Mouse (Mus musculus) ES-E14 (cell line): ENCODE results near the gene Rbl1. TPM values are rescaled to one million over a fixed set of nuclear protein-coding genes. Genes with fewer than 3 reads are reported as not detected.

Experiments used
- DNase-seq: peaks from one replicate; pipeline ENCODE4 v3.0.0-alpha.2; 2013; ENCODE audit warnings: low read depth, low spot score
- H3K27ac ChIP-seq: 2 replicates; pipeline ENCODE4 v1.5.1; 2012; ENCODE audit warnings: low read depth, mild to moderate bottlenecking, low read length, moderate library complexity, mixed read lengths; ENCODE audit not compliant: poor library complexity, insufficient read depth, severe bottlenecking
- H3K36me3 ChIP-seq: 2 replicates; pipeline ENCODE4 v1.6.1; 2012; ENCODE audit warnings: mild to moderate bottlenecking, low read length, moderate library complexity, mixed read lengths; ENCODE audit not compliant: control insufficient read depth, poor library complexity, insufficient read depth, severe bottlenecking
- H3K4me1 ChIP-seq, 2 experiments: fragments of 150-350 bp in 1 of 2; sonication (generic) in 1 of 2; 2 replicates each; pipeline ENCODE4 v1.6.1; 2012; ENCODE audit warnings: low read length in 2 of 2, mild to moderate bottlenecking in 1 of 2, mixed read lengths in 1 of 2; ENCODE audit not compliant: control insufficient read depth in 2 of 2, insufficient read depth in 2 of 2, poor library complexity in 1 of 2
- H3K4me3 ChIP-seq, 2 experiments: fragments of 150-350 bp in 1 of 2; sonication (generic) in 1 of 2; 2 replicates each; pipeline ENCODE4 v1.5.1; 2012; ENCODE audit warnings: low read length in 2 of 2, low read depth in 1 of 2, mild to moderate bottlenecking in 1 of 2, mixed read lengths in 1 of 2; ENCODE audit not compliant: insufficient read depth in 1 of 2, poor library complexity in 1 of 2, severe bottlenecking in 1 of 2
- H3K9ac ChIP-seq: 2 replicates; pipeline ENCODE4 v1.6.1; 2012; ENCODE audit warnings: low read depth, mild to moderate bottlenecking, low read length, mixed read lengths; ENCODE audit not compliant: poor library complexity, insufficient read depth, severe bottlenecking
- H3K9me3 ChIP-seq: fragments of 150-350 bp; sonication (generic); 2 replicates; pipeline ENCODE4 v1.6.1; 2012; ENCODE audit warnings: low read depth, mild to moderate bottlenecking, low read length; ENCODE audit not compliant: control insufficient read depth, insufficient read depth
- CHD2 ChIP-seq: IDR thresholded peaks from 2 replicates; pipeline ENCODE4 v1.6.1; 2014; ENCODE audit warnings: mild to moderate bottlenecking, low read depth, low read length, inconsistent platforms
- HCFC1 ChIP-seq: IDR thresholded peaks from 2 replicates; pipeline ENCODE4 v1.6.1; 2012; ENCODE audit warnings: low read length, inconsistent platforms, borderline replicate concordance; ENCODE audit not compliant: insufficient read depth
- MAFK ChIP-seq: IDR thresholded peaks from 2 replicates; pipeline ENCODE4 v1.6.1; 2014; ENCODE audit warnings: mild to moderate bottlenecking, low read depth, low read length, inconsistent platforms; ENCODE audit not compliant: insufficient read depth
- ZC3H11A ChIP-seq: IDR thresholded peaks from 2 replicates; pipeline ENCODE4 v1.6.1; 2012; ENCODE audit warnings: low read depth, mild to moderate bottlenecking, inconsistent platforms, low read length, borderline replicate concordance
- ZNF384 ChIP-seq: IDR thresholded peaks from 2 replicates; pipeline ENCODE4 v1.6.1; 2012; ENCODE audit warnings: low read depth, low read length, inconsistent platforms
- in situ Hi-C, 2 experiments: fragments of 600-800 bp; cut with MboI; formaldehyde crosslinking; loops; one replicate each; pipeline ENCODE4 v1.15.1; 2025; ENCODE audit warnings: low sequenced_read_pairs in 2 of 2, inconsistent platforms in 1 of 2; ENCODE audit not compliant: unreplicated experiment in 2 of 2
- total RNA-seq: library from RNA; depleted of rRNA; stranded (reverse); fragments of 300-350 nt; gene quantifications from 2 replicates; pipeline ENCODE4 v1.2.3, GENCODE M21; 2012

Gene Rbl1
- total RNA-seq, 1 experiment: 10.5 TPM

DNA sequence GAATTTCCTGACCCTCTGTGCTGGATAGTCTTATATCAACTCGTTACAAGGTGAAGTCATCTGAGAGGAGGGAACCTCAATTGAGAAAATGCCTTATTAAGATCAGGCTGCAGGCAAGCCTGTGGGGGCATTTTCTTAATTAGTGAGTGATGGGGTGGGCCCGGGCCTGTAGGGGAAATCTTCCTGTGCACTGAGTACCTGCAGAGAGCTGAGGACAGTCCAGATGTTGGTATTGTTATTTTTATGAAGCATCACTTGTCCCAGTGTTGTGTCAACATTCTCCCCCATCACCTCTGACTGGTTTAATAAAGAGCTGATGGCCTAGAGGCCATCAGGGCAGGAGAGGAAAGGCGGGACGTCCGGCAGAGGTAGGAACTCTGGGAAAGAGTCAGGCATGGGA lies 60.2 kb downstream of the Rbl1 start:
- no peaks in the 10 kb centered on the region for H3K9me3 ChIP-seq
- no peak for DNase-seq
- TF ChIP-seq ZNF384 (no peak), HCFC1 (no peak), MAFK (no peak), ZC3H11A (no peak), CHD2 (no peak)
- no peak overlapping the region for H3K27ac ChIP-seq
- H3K4me3 ChIP-seq: no peak overlapping the region
- peaks cover 3% of the 10 kb centered on the region; the same call in 1 of the 2 replicates for H3K36me3 ChIP-seq
- peaks cover 0 to 3% of the 10 kb centered on the region in 2 experiments; a peak in 1 of 4 replicates for H3K4me1 ChIP-seq
- in situ Hi-C loops: no loop called here
- H3K9ac ChIP-seq: no peak overlapping the region

DNA sequence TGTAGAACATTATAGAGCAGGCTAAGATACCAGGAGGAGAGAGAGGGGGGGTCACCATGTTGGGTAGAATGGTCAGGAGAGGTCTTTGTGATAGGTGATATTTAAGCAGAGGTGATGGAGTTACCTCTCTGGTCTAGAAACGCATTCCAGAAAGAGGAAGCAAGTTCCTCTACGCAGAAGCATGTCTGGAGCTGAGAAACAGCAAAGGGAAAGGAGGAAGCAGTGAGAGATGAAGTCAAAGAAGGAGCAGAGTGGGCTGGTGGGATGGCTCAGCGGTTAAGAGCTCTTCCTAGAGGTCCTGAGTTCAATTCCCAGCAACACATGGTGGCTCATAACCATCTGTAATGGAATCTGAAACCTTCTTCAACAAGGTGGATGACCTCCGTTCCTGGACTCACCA lies 62.4 kb downstream of the Rbl1 start:
- Histone ChIP-seq H3K27ac (no peak overlapping the region), H3K4me1 (no peaks in the 10 kb centered on the region; a peak in 1 of 4 replicates), H3K4me3 (no peak overlapping the region), H3K36me3 (peaks cover 2% of the 10 kb centered on the region; the same call in 1 of the 2 replicates), H3K9me3 (no peaks in the 10 kb centered on the region), H3K9ac (no peak overlapping the region)
- in situ Hi-C loops: no loop called here
- TF ChIP-seq MAFK: no peak
- no peak for TF ChIP-seq CHD2
- TF ChIP-seq ZC3H11A: no peak
- TF ChIP-seq ZNF384: no peak
- no peak for TF ChIP-seq HCFC1
- DNase-seq: no peak

DNA sequence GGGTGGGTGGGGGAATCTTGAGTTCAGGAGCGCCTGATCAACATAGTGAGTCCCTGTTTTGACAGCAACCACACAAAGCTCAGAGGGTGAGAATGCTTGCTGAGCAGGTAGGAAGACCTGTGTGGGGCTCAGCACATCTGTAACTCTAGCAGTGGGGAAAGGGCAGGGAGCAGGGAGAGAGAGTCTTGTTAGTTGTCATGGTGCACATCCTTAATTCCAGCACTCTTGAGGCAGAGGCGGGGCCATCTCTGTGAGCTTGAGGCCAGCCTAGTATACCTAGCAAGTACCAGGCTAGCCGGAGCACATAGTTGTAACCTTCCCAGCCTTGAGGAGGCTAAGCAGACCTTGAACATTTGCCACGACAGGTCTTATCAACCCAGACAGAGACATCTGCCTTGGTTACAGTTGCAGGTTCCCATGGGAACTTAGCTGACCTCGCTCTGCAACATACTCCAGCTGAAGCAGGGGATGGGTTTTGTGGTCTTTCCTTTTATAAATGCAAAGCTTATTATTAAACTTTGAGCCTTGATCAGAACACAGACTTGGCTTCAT lies 65.0 kb downstream of the Rbl1 start:
- Histone ChIP-seq H3K9me3 (no peaks in the 10 kb centered on the region), H3K4me3 (no peak overlapping the region), H3K9ac (no peak overlapping the region), H3K4me1 (no peaks in the 10 kb centered on the region), H3K36me3 (no peaks in the 10 kb centered on the region), H3K27ac (no peak overlapping the region)
- DNase-seq: no peak
- in situ Hi-C loops: no loop called here
- TF ChIP-seq HCFC1 (no peak), MAFK (no peak), ZNF384 (no peak), CHD2 (no peak), ZC3H11A (no peak)

DNA sequence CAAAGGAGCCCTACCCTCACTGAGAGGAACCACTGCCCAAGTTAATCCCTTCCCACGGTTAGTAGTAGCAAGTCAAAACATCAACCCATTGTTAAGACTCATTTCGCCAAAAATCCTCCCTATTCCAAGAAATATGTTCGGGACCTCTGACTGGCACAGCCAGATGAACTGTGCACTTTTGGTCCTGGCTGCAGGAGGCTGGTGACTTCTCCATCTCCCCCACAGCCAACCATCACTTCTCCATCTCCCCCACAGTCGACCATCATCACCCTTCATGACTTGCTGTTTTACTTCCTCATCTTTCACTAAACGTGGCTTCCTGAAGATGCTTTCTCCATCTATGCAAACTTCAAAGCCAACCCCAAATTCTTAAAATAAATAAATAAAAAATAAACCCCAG lies 65.5 kb downstream of the Rbl1 start:
- no peaks in the 10 kb centered on the region for H3K36me3 ChIP-seq
- H3K9ac ChIP-seq: no peak overlapping the region
- no peak overlapping the region for H3K4me3 ChIP-seq
- TF ChIP-seq ZNF384 (no peak), CHD2 (no peak), HCFC1 (no peak), MAFK (no peak), ZC3H11A (no peak)
- DNase-seq: no peak
- in situ Hi-C loops: no loop called here
- no peaks in the 10 kb centered on the region for H3K4me1 ChIP-seq
- H3K9me3 ChIP-seq: no peaks in the 10 kb centered on the region
- no peak overlapping the region for H3K27ac ChIP-seq
